Mouse (Mus musculus): ENCODE data around the gene Slc37a4. TPM values are rescaled to one million over a fixed set of nuclear protein-coding genes. Genes with fewer than 3 reads are reported as not detected.
"Not testable (repeated sequence)": the region's sequence is repeated elsewhere in the genome, so short reads cannot be mapped to it uniquely, and the experiment has no call there.

The Slc37a4 gene
- polyA plus RNA-seq, 1 experiment from 2014 or later: 81.4 TPM

DNA sequence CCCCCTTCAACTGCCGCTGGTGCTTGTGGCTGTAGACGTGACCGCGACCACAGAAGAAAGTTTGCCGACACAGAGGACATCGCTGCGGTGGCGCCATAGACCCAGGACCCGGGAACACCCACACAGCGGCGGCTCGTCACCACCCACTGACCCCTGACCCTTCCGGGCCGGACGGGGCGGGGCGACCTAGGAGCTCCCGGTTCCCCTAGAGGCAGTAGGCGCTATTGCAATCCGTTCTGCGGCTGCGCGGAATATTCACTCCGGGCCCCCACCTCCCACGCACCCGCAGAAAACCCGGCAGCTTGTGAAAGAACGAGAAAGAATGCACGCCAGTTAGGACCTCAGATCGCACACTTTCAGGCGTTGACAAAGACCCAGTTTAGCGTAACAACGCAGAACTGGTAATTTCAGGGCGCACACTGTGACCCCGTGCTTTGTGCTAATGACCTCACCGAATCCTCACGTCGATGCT lies 21.3 kb downstream of the Slc37a4 start:
- peaks cover 14% of the 10 kb centered on the region for H3K36me3 ChIP-seq (ENCODE audit: control insufficient read depth, insufficient read depth)
- H3K4me1 ChIP-seq (ENCODE audit: control insufficient read depth, low read depth, low read length): peaks cover 12% of the 10 kb centered on the region
- under 1% methylated on average over 38 of the region's 38 CpGs for WGBS (ENCODE audit: insufficient replicate concordance)
- peak overlapping the region; percentile 90 for H3K9ac ChIP-seq (ENCODE audit: low read depth, low read length)
- H3K4me2 ChIP-seq (ENCODE audit: low read depth, low read length): peak overlapping the region; percentile 91
- H3K4me3 ChIP-seq (ENCODE audit: low read depth, low read length): peak overlapping the region; percentile 90
- peak overlapping the region; percentile 76 for H3K27ac ChIP-seq (ENCODE audit: low read length)
- no peaks in the 10 kb centered on the region for H3K9me3 ChIP-seq (replicated peaks; ENCODE audit: control insufficient read depth, low read length)
- H3K27me3 ChIP-seq (ENCODE audit: control insufficient read depth, insufficient read depth, low read depth, low read length): no peaks in the 10 kb centered on the region
- peak; percentile 99 for ATAC-seq (ENCODE audit: low read depth)

DNA sequence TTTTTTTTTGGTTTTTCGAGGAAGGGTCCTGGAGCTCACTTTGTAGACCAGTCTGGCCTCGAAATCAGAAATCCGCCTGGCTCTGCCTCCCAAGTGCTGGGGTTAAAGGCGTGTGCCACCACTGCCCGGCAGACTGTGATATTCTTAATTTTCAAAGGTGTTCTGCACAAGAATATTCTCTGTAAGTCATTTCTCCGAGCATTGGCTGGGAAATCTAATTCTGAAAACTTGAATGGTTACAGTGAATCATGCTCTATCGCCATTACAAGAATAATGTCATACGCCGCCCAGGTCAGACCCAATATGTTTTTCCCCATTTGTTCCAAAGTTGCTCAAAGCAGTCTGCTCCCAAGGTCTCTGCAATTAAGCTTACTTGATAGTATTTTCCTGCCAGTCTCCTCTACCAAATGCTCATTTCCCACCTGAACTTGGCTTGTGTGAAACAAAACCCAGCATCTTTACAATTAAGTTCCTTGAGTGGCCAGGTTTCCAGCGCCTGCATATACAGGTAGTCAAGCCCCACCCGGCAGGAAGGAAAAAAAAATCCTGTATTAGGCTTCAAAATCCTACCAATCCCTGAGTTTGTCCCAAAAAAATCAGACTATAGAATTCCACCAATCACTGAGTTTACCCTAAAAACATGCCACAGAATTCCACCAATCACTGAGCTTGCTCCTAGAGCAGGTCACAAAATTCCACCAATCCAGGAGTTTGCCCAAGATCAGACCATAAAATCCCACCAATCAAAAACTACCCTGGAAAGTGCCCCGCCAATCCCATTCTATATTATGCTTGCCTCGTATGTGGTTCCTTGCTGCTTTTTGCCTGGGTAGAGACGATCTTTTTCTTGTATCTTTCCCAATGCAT lies 22.1 kb downstream of the Slc37a4 start, which contains the start of gene Ccdc84:
Gene Ccdc84 (minus strand): TSS at position 51 of the 867 bp plus-strand sequence.
- ATAC-seq (ENCODE audit: low read depth): no peak
- H3K4me3 ChIP-seq (ENCODE audit: low read depth, low read length): peak within 1 kb of the TSS; percentile 90
- 70% methylated on average over 14 of the region's 14 CpGs for WGBS (ENCODE audit: insufficient replicate concordance)

DNA sequence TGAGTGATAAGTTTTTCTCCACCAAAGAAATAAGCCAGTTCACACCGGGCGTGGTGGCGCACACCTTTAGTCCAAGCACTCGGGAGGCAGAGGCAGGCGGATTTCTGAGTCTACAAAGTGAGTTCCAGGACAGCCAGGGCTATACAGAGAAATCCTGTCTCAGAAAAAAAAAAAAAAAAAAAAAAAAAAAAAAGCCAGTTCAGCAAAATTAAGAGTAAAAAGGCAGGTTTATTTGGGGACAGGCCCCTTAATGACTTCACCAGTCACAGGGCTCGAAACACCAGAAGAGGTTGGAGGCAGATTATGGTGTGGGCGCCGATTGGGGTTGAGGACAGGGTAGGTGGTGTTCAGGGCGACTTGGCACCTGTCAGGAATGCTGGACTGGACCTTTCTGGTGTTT lies 23.1 kb downstream of the Slc37a4 start:
- not testable (repeated sequence) for H3K4me2 ChIP-seq (ENCODE audit: low read depth, low read length); ATAC-seq (ENCODE audit: low read depth); H3K27ac ChIP-seq (ENCODE audit: low read length); H3K9ac ChIP-seq (ENCODE audit: low read depth, low read length); H3K4me3 ChIP-seq (ENCODE audit: low read depth, low read length); H3K9me3 ChIP-seq (replicated peaks; ENCODE audit: control insufficient read depth, low read length); H3K27me3 ChIP-seq (ENCODE audit: control insufficient read depth, insufficient read depth, low read depth, low read length); H3K36me3 ChIP-seq (ENCODE audit: control insufficient read depth, insufficient read depth)
- 74% methylated on average over 9 of the region's 9 CpGs for WGBS (ENCODE audit: insufficient replicate concordance)
- H3K4me1 ChIP-seq (ENCODE audit: control insufficient read depth, low read depth, low read length): peaks cover 12% of the 10 kb centered on the region

More for the DNA sequence above, 22.1 kb downstream of the Slc37a4 start, which contains the start of gene Ccdc84:
- Histone ChIP-seq H3K9ac (ENCODE audit: low read depth, low read length) (peak within 1 kb of the TSS; percentile 90), H3K9me3 (replicated peaks; ENCODE audit: control insufficient read depth, low read length) (no peaks in the 10 kb centered on the region), H3K4me2 (ENCODE audit: low read depth, low read length) (peak within 1 kb of the TSS; percentile 91), H3K27me3 (ENCODE audit: control insufficient read depth, insufficient read depth, low read depth, low read length) (no peaks in the 10 kb centered on the region), H3K27ac (ENCODE audit: low read length) (peak within 1 kb of the TSS; percentile 76), H3K36me3 (ENCODE audit: control insufficient read depth, insufficient read depth) (peaks cover 9% of the 10 kb centered on the region; the same call in 1 of the 2 replicates), H3K4me1 (ENCODE audit: control insufficient read depth, low read depth, low read length) (peaks cover 12% of the 10 kb centered on the region)

DNA sequence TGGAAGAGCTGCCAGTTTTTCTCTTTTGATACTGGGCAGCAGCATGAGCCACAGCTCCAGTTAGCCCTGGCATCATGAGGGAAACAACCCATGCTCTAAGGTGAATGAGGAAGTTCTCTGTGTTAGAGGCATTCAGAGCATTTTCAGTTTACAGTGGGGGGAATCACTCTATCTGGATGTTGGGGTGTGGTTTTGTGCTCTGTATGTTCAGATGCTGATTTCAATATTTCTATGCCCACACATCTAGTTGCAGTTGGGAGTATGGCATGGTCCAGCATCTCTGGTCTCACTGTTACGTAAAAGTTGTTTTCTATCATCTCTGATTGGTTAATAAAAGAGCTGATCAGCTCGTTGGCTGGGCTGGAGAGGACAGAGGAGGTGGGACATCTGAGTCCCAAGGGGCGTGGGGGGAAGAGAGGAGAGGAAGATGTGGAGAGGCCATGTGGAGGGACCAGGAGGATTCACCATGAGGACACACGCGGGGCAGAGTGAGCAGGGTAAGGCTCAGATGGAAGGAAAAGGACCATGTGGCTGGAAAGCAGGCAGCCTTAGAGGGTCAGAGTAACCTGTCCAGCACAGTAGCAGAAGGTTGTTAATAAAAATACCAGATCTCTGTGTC lies 23.7 kb downstream of the Slc37a4 start:
- H3K27me3 ChIP-seq (ENCODE audit: control insufficient read depth, insufficient read depth, low read depth, low read length): no peaks in the 10 kb centered on the region
- H3K9ac ChIP-seq (ENCODE audit: low read depth, low read length): no peak overlapping the region
- ATAC-seq (ENCODE audit: low read depth): no peak
- H3K4me3 ChIP-seq (ENCODE audit: low read depth, low read length): no peak overlapping the region
- H3K4me2 ChIP-seq (ENCODE audit: low read depth, low read length): no peak overlapping the region
- H3K36me3 ChIP-seq (ENCODE audit: control insufficient read depth, insufficient read depth): peaks cover 5% of the 10 kb centered on the region; the same call in 1 of the 2 replicates
- no peaks in the 10 kb centered on the region for H3K9me3 ChIP-seq (replicated peaks; ENCODE audit: control insufficient read depth, low read length)
- H3K4me1 ChIP-seq (ENCODE audit: control insufficient read depth, low read depth, low read length): peaks cover 12% of the 10 kb centered on the region
- no peak overlapping the region for H3K27ac ChIP-seq (ENCODE audit: low read length)
- 49% methylated on average over 5 of the region's 5 CpGs for WGBS (ENCODE audit: insufficient replicate concordance)

DNA sequence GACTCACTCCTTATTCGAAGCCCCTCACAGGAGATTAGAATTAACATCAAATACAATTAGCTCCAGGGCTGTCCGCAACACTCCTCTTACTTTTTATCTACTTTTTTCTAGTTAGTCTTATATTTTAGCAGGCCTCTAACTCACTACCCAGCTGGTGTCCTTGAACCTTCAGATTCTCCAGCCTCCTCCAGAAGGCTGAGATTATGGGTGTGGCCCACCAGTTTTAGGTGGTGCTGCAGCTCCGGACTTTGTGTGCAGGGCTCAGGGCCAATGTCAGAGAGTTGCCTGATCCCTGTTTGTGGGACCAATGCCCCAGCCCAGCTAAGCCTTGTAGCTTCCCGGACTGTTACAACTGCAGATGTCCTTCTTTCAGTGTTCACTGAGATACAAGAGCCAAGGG lies 26.9 kb downstream of the Slc37a4 start:
- H3K27me3 ChIP-seq (ENCODE audit: control insufficient read depth, insufficient read depth, low read depth, low read length): no peaks in the 10 kb centered on the region
- peaks cover 2% of the 10 kb centered on the region; the same call in 1 of the 2 replicates for H3K4me1 ChIP-seq (ENCODE audit: control insufficient read depth, low read depth, low read length)
- no peaks in the 10 kb centered on the region for H3K9me3 ChIP-seq (replicated peaks; ENCODE audit: control insufficient read depth, low read length)
- no peak overlapping the region for H3K4me2 ChIP-seq (ENCODE audit: low read depth, low read length)
- no peak overlapping the region for H3K9ac ChIP-seq (ENCODE audit: low read depth, low read length)
- 67% methylated on average over 4 of the region's 4 CpGs for WGBS (ENCODE audit: insufficient replicate concordance)
- no peaks in the 10 kb centered on the region for H3K36me3 ChIP-seq (ENCODE audit: control insufficient read depth, insufficient read depth)
- H3K4me3 ChIP-seq (ENCODE audit: low read depth, low read length): no peak overlapping the region
- no peak overlapping the region for H3K27ac ChIP-seq (ENCODE audit: low read length)
- no peak for ATAC-seq (ENCODE audit: low read depth)

DNA sequence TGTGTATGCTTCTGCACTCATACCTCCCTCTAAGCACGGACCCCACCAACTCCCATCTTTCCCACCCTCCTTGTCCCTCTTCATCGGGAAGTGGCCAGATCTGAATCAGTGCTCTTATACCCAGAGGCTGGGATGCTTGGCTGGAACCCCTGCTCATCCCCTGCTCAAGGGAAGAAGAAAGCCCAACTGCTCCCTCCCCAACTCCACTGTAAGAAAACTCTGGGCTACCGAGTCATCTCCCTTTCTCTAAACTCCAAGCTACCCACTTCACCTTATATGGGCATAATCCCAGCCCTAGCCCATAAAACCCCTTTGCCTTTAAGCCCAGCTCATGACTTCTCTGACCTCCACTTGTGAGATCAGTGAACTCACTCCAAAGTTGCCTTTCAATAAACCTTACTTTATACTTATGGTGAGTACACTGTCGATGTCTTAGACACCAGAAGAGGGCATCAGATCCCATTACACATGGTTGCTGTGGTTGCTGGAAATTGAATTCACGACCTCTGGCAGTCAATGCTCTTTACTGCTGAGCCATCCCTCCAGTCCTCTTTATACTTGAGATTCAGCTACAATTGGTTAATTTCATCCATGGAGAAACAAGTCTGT lies 36.0 kb downstream of the Slc37a4 start:
- Histone ChIP-seq H3K4me2 (ENCODE audit: low read depth, low read length) (no peak overlapping the region), H3K9ac (ENCODE audit: low read depth, low read length) (no peak overlapping the region), H3K27me3 (ENCODE audit: control insufficient read depth, insufficient read depth, low read depth, low read length) (no peaks in the 10 kb centered on the region), H3K27ac (ENCODE audit: low read length) (no peak overlapping the region), H3K36me3 (ENCODE audit: control insufficient read depth, insufficient read depth) (no peaks in the 10 kb centered on the region), H3K4me3 (ENCODE audit: low read depth, low read length) (no peak overlapping the region), H3K4me1 (ENCODE audit: control insufficient read depth, low read depth, low read length) (no peaks in the 10 kb centered on the region), H3K9me3 (replicated peaks; ENCODE audit: control insufficient read depth, low read length) (no peaks in the 10 kb centered on the region)
- WGBS (ENCODE audit: insufficient replicate concordance): 35% methylated on average over 5 of the region's 5 CpGs
- no peak for ATAC-seq (ENCODE audit: low read depth)

DNA sequence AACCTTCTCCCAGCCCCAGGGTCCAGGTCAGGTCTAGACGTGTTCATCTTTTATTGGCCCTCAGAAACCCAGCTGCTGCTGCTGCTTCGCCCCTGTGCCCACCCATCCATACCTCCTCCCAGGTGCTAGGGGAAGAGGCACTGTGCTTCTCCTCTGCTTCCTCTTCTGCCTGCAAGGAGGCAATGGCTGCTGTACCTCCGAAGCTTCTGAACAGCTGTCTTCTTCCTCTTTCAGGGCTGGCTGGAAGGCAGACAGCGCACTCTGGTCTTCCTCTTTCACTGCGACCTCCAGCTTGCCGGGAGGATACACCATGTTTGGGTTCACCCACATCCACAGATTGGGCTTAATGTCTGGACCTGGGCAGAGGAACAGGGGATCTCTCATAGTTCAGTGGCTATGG lies 39.1 kb downstream of the Slc37a4 start:
- Histone ChIP-seq H3K4me3 (ENCODE audit: low read depth, low read length) (no peak overlapping the region), H3K4me2 (ENCODE audit: low read depth, low read length) (no peak overlapping the region), H3K27ac (ENCODE audit: low read length) (no peak overlapping the region), H3K36me3 (ENCODE audit: control insufficient read depth, insufficient read depth) (no peaks in the 10 kb centered on the region), H3K9ac (ENCODE audit: low read depth, low read length) (no peak overlapping the region), H3K27me3 (ENCODE audit: control insufficient read depth, insufficient read depth, low read depth, low read length) (no peaks in the 10 kb centered on the region), H3K9me3 (replicated peaks; ENCODE audit: control insufficient read depth, low read length) (no peaks in the 10 kb centered on the region), H3K4me1 (ENCODE audit: control insufficient read depth, low read depth, low read length) (no peaks in the 10 kb centered on the region)
- no peak for ATAC-seq (ENCODE audit: low read depth)
- WGBS (ENCODE audit: insufficient replicate concordance): 17% methylated on average over 6 of the region's 6 CpGs

DNA sequence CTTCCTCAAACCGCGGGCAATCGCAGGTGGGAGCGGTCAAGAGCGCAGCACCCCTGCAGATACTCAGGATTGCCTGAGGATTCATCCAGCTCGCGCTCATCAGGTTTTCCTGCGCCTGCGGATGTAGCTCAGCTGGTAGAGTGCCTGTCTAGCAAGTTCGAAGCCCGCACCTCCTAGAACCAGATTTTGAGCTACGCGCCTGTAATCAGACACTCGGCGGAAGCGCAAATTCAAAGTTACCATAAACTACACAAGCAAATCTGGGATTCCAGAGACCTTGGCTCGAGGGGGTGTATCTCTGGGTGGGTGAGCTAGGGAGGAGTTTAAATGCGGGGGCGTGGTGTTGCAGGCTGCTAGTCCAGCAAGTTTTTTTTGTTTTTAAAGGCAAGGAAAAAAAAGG lies 44.3 kb downstream of the Slc37a4 start, which contains the start of gene Foxr1:
Gene Foxr1 (minus strand): TSS at position 176 of the 400 bp plus-strand sequence.
- Histone ChIP-seq H3K4me2 (ENCODE audit: low read depth, low read length) (no peak within 1 kb of the TSS), H3K4me1 (ENCODE audit: control insufficient read depth, low read depth, low read length) (no peaks in the 10 kb centered on the region), H3K36me3 (ENCODE audit: control insufficient read depth, insufficient read depth) (no peaks in the 10 kb centered on the region), H3K4me3 (ENCODE audit: low read depth, low read length) (no peak within 1 kb of the TSS), H3K27ac (ENCODE audit: low read length) (no peak within 1 kb of the TSS), H3K9ac (ENCODE audit: low read depth, low read length) (no peak within 1 kb of the TSS), H3K9me3 (replicated peaks; ENCODE audit: control insufficient read depth, low read length) (no peaks in the 10 kb centered on the region), H3K27me3 (ENCODE audit: control insufficient read depth, insufficient read depth, low read depth, low read length) (no peaks in the 10 kb centered on the region)
- 69% methylated on average over 19 of the region's 19 CpGs for WGBS (ENCODE audit: insufficient replicate concordance)
- ATAC-seq (ENCODE audit: low read depth): no peak

All from liver, embryonic 16.5 days (tissue).